Mouse (Mus musculus) embryonic fibroblast, embryonic 13.5 days (primary cell): ENCODE data around the gene Mad2l2.

ENCODE experiments used
- CTCF ChIP-seq: IDR thresholded peaks from 2 replicates; pipeline ENCODE4 v1.5.1; 2011; ENCODE audit warnings: mild to moderate bottlenecking, control low read depth, low read length, moderate library complexity, borderline replicate concordance; ENCODE audit not compliant: insufficient read depth
- POLR2A ChIP-seq: IDR thresholded peaks from 2 replicates; pipeline ENCODE4 v1.6.1; 2011; ENCODE audit warnings: low read depth, mild to moderate bottlenecking, control low read depth, low read length, moderate library complexity

DNA sequence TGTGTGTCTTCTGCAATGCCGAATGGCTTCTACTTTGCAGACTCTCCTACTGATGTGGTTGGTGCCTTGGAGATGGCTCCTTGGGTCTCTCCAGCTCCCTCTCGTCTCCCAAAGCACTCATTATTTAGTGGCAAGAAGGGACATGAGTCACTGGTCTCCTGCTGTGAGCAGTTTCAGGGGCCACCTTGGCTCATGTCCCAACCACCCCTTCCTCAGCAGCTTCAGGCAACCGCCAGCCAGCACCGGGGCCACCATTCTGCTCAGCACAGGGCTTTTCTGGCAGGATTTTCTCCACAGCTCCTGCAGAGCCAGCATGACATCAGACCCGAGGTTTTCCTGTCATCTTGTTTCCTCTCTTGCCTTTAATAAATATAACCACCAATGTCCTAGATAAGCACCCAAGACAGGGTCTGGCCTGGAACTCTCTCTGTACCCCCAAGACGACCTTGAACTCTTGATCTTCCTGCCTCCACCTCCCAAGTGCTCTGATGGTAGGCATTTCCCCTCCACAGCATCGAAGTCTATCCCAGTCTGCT is 21.6 kb upstream of the Mad2l2 start:
- no peak for TF ChIP-seq POLR2A
- no peak for TF ChIP-seq CTCF
